Mouse (Mus musculus) embryonic facial prominence, embryonic 10.5 days (tissue): ENCODE data around the gene Cdc123. TPM values are rescaled to one million over a fixed set of nuclear protein-coding genes. Genes with fewer than 3 reads are reported as not detected.
"Not testable (repeated sequence)": the region's sequence is repeated elsewhere in the genome, so short reads cannot be mapped to it uniquely, and the experiment has no call there.

Experiments used
- DNase-seq: peaks from one replicate; pipeline ENCODE4 v3.0.0-alpha.2; 2017; ENCODE audit warnings: low spot score
- H3K27ac ChIP-seq: fragments of 300-500 bp; sonication (generic); replicated peaks from 2 replicates; pipeline ENCODE4 v1.5.1; 2016; ENCODE audit warnings: mild to moderate bottlenecking
- H3K27me3 ChIP-seq: fragments of 300-500 bp; sonication (generic); replicated peaks from 2 replicates; pipeline ENCODE4 v1.6.1; 2016; ENCODE audit warnings: low read depth, mild to moderate bottlenecking; ENCODE audit not compliant: poor library complexity, severe bottlenecking
- H3K36me3 ChIP-seq: fragments of 300-500 bp; sonication (generic); replicated peaks from 2 replicates; pipeline ENCODE4 v1.6.1; 2016; ENCODE audit warnings: mild to moderate bottlenecking, moderate library complexity
- H3K4me1 ChIP-seq: fragments of 300-500 bp; sonication (generic); 2 replicates; pipeline ENCODE4 v1.6.1; 2016
- H3K4me3 ChIP-seq: fragments of 300-500 bp; sonication (generic); 2 replicates; pipeline ENCODE4 v1.5.1; 2016; ENCODE audit warnings: mild to moderate bottlenecking, moderate library complexity
- H3K9me3 ChIP-seq: fragments of 300-500 bp; sonication (generic); 2 replicates; pipeline ENCODE4 v1.6.1; 2016; ENCODE audit warnings: mild to moderate bottlenecking
- WGBS: fragments of 180-500 bp; shearing (Covaris S2); methylation state at CpG from one replicate; pipeline ENCODE4 v1.1.7; 2016; 5-methylcytosine and 5-hydroxymethylcytosine counted together
- polyA plus RNA-seq: library from polyadenylated mRNA; unstranded; fragments of >200 nt; fragmentation: Nextera tagmentation; extraction: Ambion mirVana; gene quantifications from 2 replicates; pipeline ENCODE4 v1.2.1, GENCODE M21; 2016

Cdc123 gene
- polyA plus RNA-seq, 1 experiment from 2014 or later = 430 TPM

GRCm38 (mm10) chr2:5840815-5841214 lies 4.1 kb downstream of the Cdc123 start:
- Histone ChIP-seq H3K27ac (no peak overlapping the region), H3K36me3 (peaks cover 66% of the 10 kb centered on the region), H3K4me3 (no peak overlapping the region), H3K9me3 (peaks cover 6% of the 10 kb centered on the region; the same call in 1 of the 2 replicates), H3K27me3 (no peaks in the 10 kb centered on the region), H3K4me1 (peaks cover 6% of the 10 kb centered on the region)
- 96% methylated on average over 11 of the region's 11 CpGs for WGBS
- no peak for DNase-seq

DNA sequence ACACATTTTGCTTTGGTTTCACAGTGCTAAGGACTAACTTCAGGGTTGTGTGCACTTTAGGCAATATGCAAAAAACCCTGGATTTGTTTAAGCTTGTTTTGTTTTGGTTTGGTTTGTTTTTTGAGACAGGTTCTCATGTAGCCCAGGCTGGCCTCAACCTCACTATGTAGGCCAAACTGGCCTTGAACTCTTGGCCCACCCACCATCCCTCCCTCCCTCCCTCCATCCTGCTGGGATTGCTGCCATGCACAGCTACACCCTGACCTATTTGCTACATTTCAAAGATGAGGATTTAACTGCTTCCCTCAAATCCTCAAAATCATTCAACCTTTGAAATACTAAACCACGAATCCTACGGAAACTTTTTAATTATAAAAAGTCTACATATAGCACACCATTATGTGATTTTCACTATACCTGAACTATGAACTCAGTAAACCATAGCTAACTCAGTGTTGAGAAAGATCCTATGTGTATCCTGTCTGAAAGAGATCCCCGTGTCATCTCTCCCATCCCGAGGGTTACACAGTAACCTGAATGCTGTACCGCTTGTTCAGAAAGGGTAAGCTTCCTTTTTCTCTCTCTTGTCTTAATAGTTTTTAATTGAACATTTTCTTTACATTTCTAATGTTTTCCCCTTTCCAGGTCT lies 19.6 kb downstream of the Cdc123 start:
- Histone ChIP-seq H3K4me1 (no peaks in the 10 kb centered on the region), H3K27me3 (no peaks in the 10 kb centered on the region), H3K9me3 (no peaks in the 10 kb centered on the region), H3K36me3 (peaks cover 88% of the 10 kb centered on the region), H3K4me3 (no peak overlapping the region), H3K27ac (no peak overlapping the region)
- no peak for DNase-seq
- 92% methylated on average over 5 of the region's 5 CpGs for WGBS

- no peak overlapping the region for H3K27ac ChIP-seq
- WGBS = 93% methylated on average over 5 of the region's 5 CpGs
- H3K4me1 ChIP-seq = no peaks in the 10 kb centered on the region
- peaks cover 88% of the 10 kb centered on the region for H3K36me3 ChIP-seq
- DNase-seq = no peak
- no peaks in the 10 kb centered on the region for H3K27me3 ChIP-seq
- H3K9me3 ChIP-seq = no peaks in the 10 kb centered on the region
- no peak overlapping the region for H3K4me3 ChIP-seq
These were observed 20.3 kb downstream of the Cdc123 start for GRCm38 (mm10) chr2:5824685-5825084.

DNA sequence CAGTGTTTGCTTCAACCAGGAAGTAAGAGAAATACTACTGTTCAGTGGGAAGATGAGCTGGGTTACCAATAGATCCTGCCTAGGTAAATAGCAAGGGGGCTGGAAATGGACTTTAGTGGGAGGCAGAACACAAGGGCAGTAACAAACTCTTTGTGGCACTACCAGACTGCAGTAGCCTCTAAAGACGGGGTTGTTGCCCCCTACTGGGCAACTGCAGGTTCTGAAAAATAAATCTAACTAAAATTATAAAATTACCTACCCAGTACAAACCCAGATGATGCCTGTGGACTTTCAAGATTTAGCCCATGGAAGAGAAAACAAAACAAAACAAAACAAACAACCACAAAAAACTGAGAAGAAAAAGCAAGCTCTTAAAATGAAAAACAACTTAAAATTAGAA lies 20.8 kb downstream of the Cdc123 start:
- no peak for DNase-seq

GRCm38 (mm10) chr2:5822449-5822848 lies 22.5 kb downstream of the Cdc123 start:
- DNase-seq = no peak
- H3K4me3 ChIP-seq = no peak overlapping the region
- no peaks in the 10 kb centered on the region for H3K4me1 ChIP-seq
- no peaks in the 10 kb centered on the region for H3K9me3 ChIP-seq
- no peaks in the 10 kb centered on the region for H3K27me3 ChIP-seq
- H3K27ac ChIP-seq = no peak overlapping the region
- WGBS = 96% methylated on average over 6 of the region's 6 CpGs
- H3K36me3 ChIP-seq = peaks cover 93% of the 10 kb centered on the region

More for the DNA sequence above, 20.8 kb downstream of the Cdc123 start:
- no peaks in the 10 kb centered on the region for H3K9me3 ChIP-seq
- H3K36me3 ChIP-seq = peaks cover 88% of the 10 kb centered on the region
- H3K27ac ChIP-seq = no peak overlapping the region
- no peak overlapping the region for H3K4me3 ChIP-seq
- no peaks in the 10 kb centered on the region for H3K4me1 ChIP-seq
- no peaks in the 10 kb centered on the region for H3K27me3 ChIP-seq
- WGBS = 25% methylated on average over 1 of the region's 1 CpGs

DNA sequence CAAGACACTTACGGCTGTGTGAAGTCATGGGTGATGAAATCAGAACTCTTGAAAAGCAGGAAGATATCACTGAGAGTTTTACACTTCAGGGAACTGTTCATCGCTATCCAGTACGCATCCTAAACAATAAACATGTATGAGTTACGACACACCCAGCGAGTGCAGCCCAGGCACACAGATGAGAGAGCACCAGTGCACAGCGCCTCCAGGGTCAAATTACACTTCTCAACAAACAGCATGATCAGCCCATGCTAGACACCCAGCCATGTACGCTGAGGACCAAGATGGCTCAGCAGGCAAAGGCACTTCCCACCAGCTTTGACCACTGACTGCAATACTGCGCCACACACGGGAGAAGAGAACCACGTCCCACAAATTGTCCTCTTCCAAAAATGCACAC lies 23.7 kb downstream of the Cdc123 start:
- no peaks in the 10 kb centered on the region for H3K4me1 ChIP-seq
- H3K36me3 ChIP-seq = peaks cover 93% of the 10 kb centered on the region
- no peaks in the 10 kb centered on the region for H3K27me3 ChIP-seq
- H3K4me3 ChIP-seq = no peak overlapping the region
- no peaks in the 10 kb centered on the region for H3K9me3 ChIP-seq
- DNase-seq = no peak
- WGBS = 92% methylated on average over 10 of the region's 10 CpGs
- no peak overlapping the region for H3K27ac ChIP-seq

DNA sequence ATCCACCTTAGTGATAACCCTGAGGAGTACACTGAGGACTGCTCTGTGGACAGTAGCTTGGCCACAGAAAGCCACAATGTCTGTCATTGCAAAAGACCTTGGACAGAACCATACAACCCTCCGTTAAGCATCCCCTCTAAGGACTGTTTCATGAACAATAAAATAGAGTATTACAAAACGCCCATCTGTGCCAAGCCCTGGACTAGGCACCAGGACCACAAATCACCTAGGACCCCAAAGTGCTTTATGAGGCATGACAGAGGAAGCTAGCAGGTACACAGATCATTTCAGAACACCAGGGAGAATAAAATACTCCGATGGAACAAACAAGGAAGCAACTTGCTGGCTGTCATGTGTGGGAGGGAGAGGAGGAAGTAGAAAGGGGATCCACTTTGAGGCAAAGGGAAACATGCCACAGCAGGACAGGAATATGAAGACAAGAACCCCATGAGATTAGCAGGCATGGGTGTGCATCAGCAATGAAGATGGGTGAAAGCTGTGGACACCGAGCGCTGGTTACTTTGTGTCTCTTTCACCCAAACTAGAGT lies 33.7 kb downstream of the Cdc123 start:
- 93% methylated on average over 5 of the region's 5 CpGs for WGBS
- no peak overlapping the region for H3K4me3 ChIP-seq
- no peaks in the 10 kb centered on the region for H3K9me3 ChIP-seq
- H3K27ac ChIP-seq = no peak overlapping the region
- no peak for DNase-seq
- H3K27me3 ChIP-seq = no peaks in the 10 kb centered on the region
- H3K4me1 ChIP-seq = no peaks in the 10 kb centered on the region
- H3K36me3 ChIP-seq = peaks cover 85% of the 10 kb centered on the region

- H3K27ac ChIP-seq = no peak overlapping the region
- DNase-seq = no peak
- 92% methylated on average over 5 of the region's 5 CpGs for WGBS
- H3K4me1 ChIP-seq = no peaks in the 10 kb centered on the region
- no peak overlapping the region for H3K4me3 ChIP-seq
- peaks cover 86% of the 10 kb centered on the region for H3K36me3 ChIP-seq
- no peaks in the 10 kb centered on the region for H3K9me3 ChIP-seq
- H3K27me3 ChIP-seq = no peaks in the 10 kb centered on the region
These were observed 34.8 kb downstream of the Cdc123 start for GRCm38 (mm10) chr2:5810036-5810718.

GRCm38 (mm10) chr2:5806201-5806600 lies 38.8 kb downstream of the Cdc123 start:
- H3K27ac ChIP-seq, DNase-seq, H3K4me3 ChIP-seq, H3K9me3 ChIP-seq, H3K27me3 ChIP-seq, H3K4me1 ChIP-seq: not testable (repeated sequence)
- WGBS = 85% methylated on average over 3 of the region's 3 CpGs
- H3K36me3 ChIP-seq = peaks cover 93% of the 10 kb centered on the region

DNA sequence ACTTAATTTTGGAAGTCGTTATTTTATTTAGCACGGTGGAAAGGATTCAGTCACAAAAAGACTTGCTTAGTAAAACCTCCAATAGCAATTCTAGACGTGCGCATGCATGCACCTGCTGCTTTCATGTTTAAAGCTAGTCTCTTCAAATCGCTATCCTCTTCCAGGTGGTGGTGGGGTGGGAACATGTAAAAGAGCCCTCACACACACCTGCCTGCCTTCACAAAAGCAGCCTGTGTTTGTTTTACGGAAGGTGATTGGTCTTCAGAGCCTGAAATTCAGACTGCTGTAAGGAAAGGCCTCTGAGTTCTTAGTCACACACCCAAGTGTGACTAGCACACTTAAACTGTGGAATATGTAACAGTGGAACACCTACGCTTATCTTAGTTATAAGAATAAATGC lies 39.7 kb downstream of the Cdc123 start:
- H3K4me3 ChIP-seq = no peak overlapping the region
- peaks cover 93% of the 10 kb centered on the region for H3K36me3 ChIP-seq
- 94% methylated on average over 7 of the region's 7 CpGs for WGBS

DNA sequence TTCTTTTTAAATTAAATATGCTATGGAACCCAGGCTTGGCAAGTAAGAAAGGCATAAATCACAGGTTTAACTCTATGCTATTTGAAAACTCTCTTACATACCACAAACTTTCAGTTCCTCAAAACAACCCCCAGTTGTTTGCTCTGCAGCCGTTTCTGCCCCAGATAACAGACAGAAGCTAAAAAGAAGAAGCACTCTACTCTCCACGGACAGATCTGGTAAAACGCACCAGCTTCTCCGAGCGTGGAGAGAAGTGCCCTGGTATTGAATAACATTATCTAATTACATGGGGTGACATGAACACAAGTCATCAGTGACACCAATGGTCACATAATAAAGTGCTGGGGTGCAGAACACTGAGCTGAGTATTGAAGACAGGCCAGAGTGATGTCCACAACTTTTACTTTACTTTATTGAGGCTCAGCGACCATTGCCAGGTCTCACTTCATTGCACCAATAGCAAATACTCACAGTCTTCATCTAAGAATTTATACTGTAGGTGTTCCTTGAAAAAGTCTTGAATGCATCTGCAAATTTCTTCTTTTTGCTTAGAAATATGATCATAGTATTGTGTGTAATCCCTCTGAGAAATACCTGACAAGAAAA lies 40.4 kb downstream of the Cdc123 start:
- no peaks in the 10 kb centered on the region for H3K4me1 ChIP-seq
- no peak overlapping the region for H3K27ac ChIP-seq
- H3K36me3 ChIP-seq = peaks cover 93% of the 10 kb centered on the region
- WGBS = 89% methylated on average over 6 of the region's 6 CpGs
- no peaks in the 10 kb centered on the region for H3K27me3 ChIP-seq
- DNase-seq = no peak
- no peaks in the 10 kb centered on the region for H3K9me3 ChIP-seq
- no peak overlapping the region for H3K4me3 ChIP-seq

More for the DNA sequence above, 39.7 kb downstream of the Cdc123 start:
- no peak for DNase-seq
- Histone ChIP-seq H3K27ac (no peak overlapping the region), H3K9me3 (no peaks in the 10 kb centered on the region), H3K27me3 (no peaks in the 10 kb centered on the region), H3K4me1 (no peaks in the 10 kb centered on the region)

DNA sequence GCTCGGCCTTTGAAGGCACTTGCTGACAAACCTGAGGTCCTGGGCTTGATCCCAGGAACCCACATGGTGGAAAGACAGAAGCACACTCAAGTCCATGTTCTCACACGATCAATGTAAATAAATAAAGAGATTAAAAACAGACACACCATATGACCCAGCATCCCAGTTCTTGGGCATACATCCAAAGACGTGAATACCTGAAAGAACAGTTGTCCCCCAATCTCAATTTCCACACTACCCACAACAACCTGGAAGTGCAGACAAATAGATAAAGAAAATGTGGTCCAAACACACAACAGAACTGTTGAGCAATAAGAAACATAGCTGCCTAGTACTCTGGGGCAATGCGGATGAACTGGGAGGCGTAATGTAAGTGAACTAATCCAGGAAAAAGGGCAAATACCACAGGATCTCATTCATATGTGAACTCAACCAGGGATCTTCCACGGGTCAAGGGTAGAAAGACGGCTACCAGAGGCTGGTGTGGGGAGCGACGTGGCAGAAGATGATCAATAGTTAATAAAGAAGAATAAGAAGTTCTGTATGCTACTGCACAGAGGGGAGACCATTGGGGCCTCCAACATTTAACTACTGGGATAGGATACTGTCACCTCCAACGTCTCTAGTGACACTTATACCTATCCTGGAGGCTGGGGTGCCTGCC lies 42.9 kb downstream of the Cdc123 start:
- Histone ChIP-seq H3K4me1 (no peaks in the 10 kb centered on the region), H3K9me3 (no peaks in the 10 kb centered on the region), H3K4me3 (no peak overlapping the region), H3K27me3 (no peaks in the 10 kb centered on the region), H3K36me3 (peaks cover 92% of the 10 kb centered on the region), H3K27ac (no peak overlapping the region)
- no peak for DNase-seq
- 94% methylated on average over 10 of the region's 10 CpGs for WGBS
